Mouse (Mus musculus) skeletal muscle tissue, postnatal 0 days (tissue): Measurements from ENCODE around the gene Casp14. TPM values are rescaled to one million over a fixed set of nuclear protein-coding genes. Genes with fewer than 3 reads are reported as not detected.

ENCODE experiments used
- polyA plus RNA-seq: library from polyadenylated mRNA; unstranded; fragments of >200 nt; fragmentation: Nextera tagmentation; extraction: Ambion mirVana; gene quantifications from 2 replicates; pipeline ENCODE4 v1.2.1, GENCODE M21; 2015

Casp14 gene
- polyA plus RNA-seq = 8.4 TPM in 1 of 2 replicates, not detected in the other

GRCm38 (mm10) chr10:78718056-78718455 lies at the start of gene Casp14:
Casp14 (minus strand) TSS chr10:78718294.

GRCm38 (mm10) chr10:78752452-78753191 lies 34.5 kb upstream of the Casp14 start, which contains the start of gene Ccdc105:
Ccdc105 (minus strand) TSS chr10:78753065.

Other genes with a start within 250 kb of the Casp14 start
- not detected in 2 replicates for gene Olfr1358, start 200.9 kb downstream of the Casp14 start, polyA plus RNA-seq
- 51.2 and 51.8 TPM in 2 replicates for gene Ilvbl, start 143.9 kb downstream of the Casp14 start, polyA plus RNA-seq
- gene Syde1, start 126.3 kb downstream of the Casp14 start, polyA plus RNA-seq = 7.8 and 7.9 TPM in 2 replicates
- gene Olfr1357, start 100.2 kb downstream of the Casp14 start, polyA plus RNA-seq = not detected in 2 replicates
- not detected in 2 replicates for gene Ccdc105, start 34.8 kb upstream of the Casp14 start, polyA plus RNA-seq
- 0.24 and 0.53 TPM in 2 replicates for gene Slc1a6, start 62.2 kb upstream of the Casp14 start, polyA plus RNA-seq
- not detected in 2 replicates for gene Olfr1356, start 133.9 kb upstream of the Casp14 start, polyA plus RNA-seq
- not detected in 2 replicates for gene Olfr1355, start 157.2 kb upstream of the Casp14 start, polyA plus RNA-seq
- gene Olfr1354, start 194.9 kb upstream of the Casp14 start, polyA plus RNA-seq = not detected in 2 replicates
- gene Olfr8, start 232.3 kb upstream of the Casp14 start, polyA plus RNA-seq = not detected in 2 replicates
- not detected in 2 replicates for gene Olfr1353, start 245.0 kb upstream of the Casp14 start, polyA plus RNA-seq